Mouse (Mus musculus): ENCODE data around the gene Caml. TPM values are rescaled to one million over a fixed set of nuclear protein-coding genes. Genes with fewer than 3 reads are reported as not detected.
"Not testable (repeated sequence)": the region's sequence is repeated elsewhere in the genome, so short reads cannot be mapped to it uniquely, and the experiment has no call there.

Caml gene
- total RNA-seq, 2 experiments from 2014 or later = 27.4 to 28.4 TPM

GRCm38 (mm10) chr13:55620275-55620674, 2.5 kb upstream of the Caml start:
- no peak for DNase-seq

- not testable (repeated sequence) for DNase-seq
Observed at GRCm38 (mm10) chr13:55622156-55622648, 603 bp upstream of the Caml start.

GRCm38 (mm10) chr13:55634639-55635127, 11.9 kb downstream of the Caml start, which contains the start of gene Ddx46:
TSS of gene Ddx46 (plus strand) at chr13:55635027.
- DNase-seq = peak; percentile 95

- DNase-seq = no peak
Observed at GRCm38 (mm10) chr13:55635146-55635571, 12.4 kb downstream of the Caml start.

GRCm38 (mm10) chr13:55636185-55636983, 13.6 kb downstream of the Caml start:
- DNase-seq = no peak

- peak; percentile 87 for DNase-seq
Observed at GRCm38 (mm10) chr13:55640480-55640879, 17.7 kb downstream of the Caml start.

- no peak for DNase-seq
Observed at GRCm38 (mm10) chr13:55644525-55644924, 21.7 kb downstream of the Caml start.

- DNase-seq = no peak
Observed at GRCm38 (mm10) chr13:55650098-55650497, 27.3 kb downstream of the Caml start.

GRCm38 (mm10) chr13:55650980-55651379, 28.2 kb downstream of the Caml start:
- no peak for DNase-seq

GRCm38 (mm10) chr13:55668550-55668949, 45.7 kb downstream of the Caml start:
- peak; percentile 62 for DNase-seq

- DNase-seq = no peak
Observed at GRCm38 (mm10) chr13:55672711-55673110, 49.9 kb downstream of the Caml start.

- no peak for DNase-seq
Observed at GRCm38 (mm10) chr13:55677364-55677763, 54.6 kb downstream of the Caml start.

Other genes with a start within 250 kb of the Caml start
- gene Slc34a1, start 224.8 kb upstream of the Caml start, total RNA-seq (2021) = under 1 TPM in 1 of 2 experiments, not detected in 1; 0.42 TPM
- gene Pfn3, start 207.8 kb upstream of the Caml start, total RNA-seq (2021) = not detected
- 100 to 1,000 TPM in 1 of 2 experiments, 10 to 100 TPM in 1; 39.7 to 101 TPM for gene F12, start 196.2 kb upstream of the Caml start, total RNA-seq (2021)
- 10 to 100 TPM; 40.2 to 47.0 TPM for gene Grk6, start 177.9 kb upstream of the Caml start, total RNA-seq (2021)
- 1 to 10 TPM; 3.7 to 4.2 TPM for gene Prr7, start 158.7 kb upstream of the Caml start, total RNA-seq (2021)
- 10 to 100 TPM; 32.1 to 41.6 TPM for gene Dbn1, start 134.9 kb upstream of the Caml start, total RNA-seq (2021)
- gene Pdlim7, start 109.3 kb upstream of the Caml start, total RNA-seq (2021) = 10 to 100 TPM; 31.6 to 39.4 TPM
- 1 to 10 TPM; 5.0 to 5.1 TPM for gene Dok3, start 93.7 kb upstream of the Caml start, total RNA-seq (2021)
- gene Ddx41, start 86.3 kb upstream of the Caml start, total RNA-seq (2021) = 10 to 100 TPM; 38.5 to 39.9 TPM
- gene Fam193b, start 51.9 kb upstream of the Caml start, total RNA-seq (2021) = 10 to 100 TPM; 32.4 to 52.0 TPM
- gene Tmed9, start 49.3 kb upstream of the Caml start, total RNA-seq (2021) = 100 to 1,000 TPM; 144 to 146 TPM
- 10 to 100 TPM; 11.7 to 14.9 TPM for gene B4galt7, start 23.1 kb upstream of the Caml start, total RNA-seq (2021)
- gene Ddx46, start 12.0 kb downstream of the Caml start, total RNA-seq (2021) = 10 to 100 TPM; 30.6 to 36.4 TPM
- gene B230219D22Rik, start 70.1 kb downstream of the Caml start, total RNA-seq (2021) = 10 to 100 TPM; 52.5 to 53.8 TPM
- 10 to 100 TPM; 53.2 to 55.6 TPM for gene Txndc15, start 91.6 kb downstream of the Caml start, total RNA-seq (2021)
- gene Pcbd2, start 104.4 kb downstream of the Caml start, total RNA-seq (2021) = 10 to 100 TPM; 73.5 to 74.7 TPM
- gene Catsper3, start 161.6 kb downstream of the Caml start, total RNA-seq (2021) = under 1 TPM in 1 of 2 experiments, not detected in 1; 0.21 TPM
- gene Pitx1, start 213.2 kb downstream of the Caml start, total RNA-seq (2021) = not detected

Data from adrenal gland, postnatal 10 days (tissue).